Mouse (Mus musculus) erythroblast, embryonic 14.5 days (primary cell): ENCODE data around the gene Rad51b. TPM values are rescaled to one million over a fixed set of nuclear protein-coding genes. Genes with fewer than 3 reads are reported as not detected.

ENCODE experiments used
- H3K27me3 ChIP-seq: 2 replicates; pipeline ENCODE4 v1.6.1; 2012; ENCODE audit warnings: inconsistent platforms; ENCODE audit not compliant: control insufficient read depth
- H3K36me3 ChIP-seq: 2 replicates; pipeline ENCODE4 v1.6.1; 2012; ENCODE audit warnings: mild to moderate bottlenecking, inconsistent platforms; ENCODE audit not compliant: control insufficient read depth
- H3K4me1 ChIP-seq: 2 replicates; pipeline ENCODE4 v1.6.1; 2012; ENCODE audit warnings: inconsistent platforms; ENCODE audit not compliant: control insufficient read depth
- H3K4me3 ChIP-seq: replicated peaks from 2 replicates; pipeline ENCODE3; 2012; ENCODE audit warnings: moderate library complexity, mild to moderate bottlenecking, inconsistent platforms
- H3K9me3 ChIP-seq: 2 replicates; pipeline ENCODE4 v1.6.1; 2012; ENCODE audit warnings: low read length, inconsistent platforms, mixed read lengths; ENCODE audit not compliant: control insufficient read depth
- GATA1 ChIP-seq: IDR thresholded peaks from 2 replicates; pipeline ENCODE4 v1.6.1; 2012; ENCODE audit warnings: low read length, inconsistent platforms, mixed read lengths
- TAL1 ChIP-seq: IDR thresholded peaks from 3 replicates; pipeline ENCODE4 v1.6.1; 2012; ENCODE audit warnings: low read length, inconsistent platforms, mixed read lengths
- polyA plus RNA-seq: library from polyadenylated mRNA; stranded (reverse); fragments of >175 nt; gene quantifications from 2 replicates; pipeline ENCODE4 v1.2.3, GENCODE M21; 2012

Gene Rad51b
- polyA plus RNA-seq, 1 experiment = 0.06 TPM

DNA sequence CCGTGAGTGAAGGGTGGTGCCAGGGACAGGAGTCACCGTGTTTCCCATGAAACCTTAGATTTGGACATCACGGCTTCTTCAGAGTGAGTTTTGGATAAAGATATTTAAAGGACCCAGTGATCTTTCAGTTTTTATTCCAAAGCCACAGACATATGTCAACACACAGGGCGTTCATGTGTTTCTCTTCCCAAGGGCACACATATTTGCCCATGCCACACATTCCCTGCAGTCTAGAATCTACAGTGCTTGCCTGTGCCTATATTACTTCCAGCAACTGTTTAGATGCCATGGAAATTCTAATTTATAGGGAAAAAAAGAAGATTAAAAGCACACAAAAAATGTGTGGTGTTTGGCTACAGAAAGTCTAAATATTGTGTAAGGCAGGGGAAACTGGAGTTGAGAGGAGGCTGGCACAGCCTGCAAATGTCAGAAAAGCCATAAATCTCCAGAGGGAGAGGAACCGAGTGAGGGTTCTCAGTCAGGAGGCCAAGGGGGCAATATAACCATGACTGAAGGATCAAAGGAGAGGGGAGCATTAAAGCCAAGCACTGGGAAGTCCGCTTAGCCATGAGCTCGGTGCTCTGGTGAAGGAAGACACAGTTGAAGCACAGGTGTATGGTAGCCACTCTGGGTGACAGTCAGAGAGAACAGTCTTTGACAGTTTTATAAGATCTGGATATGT, 367.0 kb downstream of the Rad51b start:
- H3K27me3 ChIP-seq = no peaks in the 10 kb centered on the region
- TF ChIP-seq GATA1 = no peak
- no peak for TF ChIP-seq TAL1
- H3K36me3 ChIP-seq = no peaks in the 10 kb centered on the region
- H3K4me1 ChIP-seq = no peaks in the 10 kb centered on the region; the same call in 1 of the 2 replicates
- H3K4me3 ChIP-seq = no peak overlapping the region
- H3K9me3 ChIP-seq = no peaks in the 10 kb centered on the region

DNA sequence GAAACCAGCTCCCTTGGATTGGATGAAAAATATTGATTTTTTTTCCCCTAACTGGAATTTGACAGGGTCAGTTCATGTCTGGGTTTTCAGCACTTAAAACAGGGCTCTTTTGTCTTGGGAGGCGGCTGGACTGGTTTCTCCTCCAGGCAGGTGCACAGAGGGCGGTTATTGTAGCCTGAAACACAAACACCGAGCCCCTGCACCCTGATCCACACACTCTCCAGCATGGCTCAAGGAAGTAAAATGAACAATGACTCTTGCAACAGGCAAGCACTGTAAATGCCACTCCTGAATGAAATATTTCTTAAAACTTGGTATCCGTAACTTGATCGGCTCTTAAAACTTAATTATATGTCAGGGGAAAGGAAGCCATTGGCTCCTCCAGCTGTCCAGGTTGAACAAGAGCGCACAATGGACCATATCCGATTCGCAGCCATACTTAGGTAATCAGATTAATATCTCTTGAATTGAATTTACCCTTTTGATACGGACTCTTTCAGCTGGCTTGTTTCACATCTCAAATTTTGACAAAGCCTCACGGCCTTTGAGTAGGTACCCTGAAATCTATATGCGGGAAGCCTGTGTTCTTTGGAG, 377.9 kb downstream of the Rad51b start:
- no peak overlapping the region for H3K4me3 ChIP-seq
- no peaks in the 10 kb centered on the region for H3K4me1 ChIP-seq
- H3K36me3 ChIP-seq = no peaks in the 10 kb centered on the region
- H3K9me3 ChIP-seq = no peaks in the 10 kb centered on the region
- H3K27me3 ChIP-seq = no peaks in the 10 kb centered on the region
- TF ChIP-seq TAL1 = no peak
- TF ChIP-seq GATA1 = no peak

DNA sequence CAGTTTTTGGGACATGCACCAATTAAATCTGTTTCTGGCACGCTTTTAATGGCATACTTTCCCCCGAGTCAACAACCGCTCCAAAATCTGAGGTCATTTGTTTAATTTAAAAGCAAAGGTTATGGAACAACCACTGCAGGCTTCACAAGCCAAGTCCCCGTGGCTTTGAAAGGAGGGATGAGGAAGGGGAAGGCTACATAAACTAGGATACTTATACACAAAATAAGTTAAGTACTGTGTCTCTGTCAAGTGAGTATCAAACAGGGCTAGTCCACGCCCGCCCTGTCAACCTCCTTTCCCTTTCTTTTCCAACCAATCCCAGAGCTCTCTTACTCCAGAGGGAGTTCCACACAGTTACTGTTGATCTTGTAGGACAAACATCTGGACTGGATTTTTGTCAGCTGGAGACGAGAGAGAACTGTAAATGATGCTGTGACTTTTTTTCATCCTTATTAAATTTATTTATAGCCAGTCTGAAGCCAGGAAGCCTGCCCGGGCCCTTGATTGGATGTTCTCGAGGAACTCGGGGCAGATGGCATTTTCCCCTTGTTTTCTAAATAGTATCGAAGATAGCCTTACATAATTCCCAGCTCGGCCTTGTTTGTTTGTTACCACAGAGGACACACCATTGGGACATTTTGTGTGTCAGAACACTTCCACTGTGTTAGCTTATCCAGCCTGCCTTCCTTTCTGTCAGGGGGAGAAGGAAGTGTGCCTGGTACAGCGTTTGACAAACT, 378.5 kb downstream of the Rad51b start:
- no peaks in the 10 kb centered on the region for H3K4me1 ChIP-seq
- H3K9me3 ChIP-seq = no peaks in the 10 kb centered on the region
- no peak overlapping the region for H3K4me3 ChIP-seq
- no peak for TF ChIP-seq GATA1
- TF ChIP-seq TAL1 = no peak
- H3K36me3 ChIP-seq = no peaks in the 10 kb centered on the region
- H3K27me3 ChIP-seq = no peaks in the 10 kb centered on the region

DNA sequence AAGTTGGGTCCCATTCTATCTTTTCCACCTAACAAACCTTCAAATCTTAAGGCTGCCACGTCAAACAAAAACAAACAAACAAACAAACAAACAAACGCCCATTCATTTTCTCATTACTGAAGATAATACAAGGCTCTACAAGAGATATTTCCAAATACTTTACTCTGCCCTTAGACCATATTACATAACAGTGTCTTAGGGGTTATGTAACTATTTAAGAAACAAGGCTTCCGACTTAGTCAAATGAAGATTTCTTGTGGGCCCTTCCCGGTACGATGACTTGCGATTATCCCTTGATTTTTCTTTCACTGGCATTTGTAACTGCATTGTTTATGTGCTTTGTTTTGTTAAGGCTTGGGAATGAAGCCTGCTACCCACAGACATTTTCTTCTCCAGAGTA, 379.2 kb downstream of the Rad51b start:
- Histone ChIP-seq H3K4me3 (no peak overlapping the region), H3K4me1 (no peaks in the 10 kb centered on the region), H3K9me3 (no peaks in the 10 kb centered on the region), H3K36me3 (no peaks in the 10 kb centered on the region), H3K27me3 (no peaks in the 10 kb centered on the region)
- TF ChIP-seq GATA1 = no peak
- TF ChIP-seq TAL1 = no peak

DNA sequence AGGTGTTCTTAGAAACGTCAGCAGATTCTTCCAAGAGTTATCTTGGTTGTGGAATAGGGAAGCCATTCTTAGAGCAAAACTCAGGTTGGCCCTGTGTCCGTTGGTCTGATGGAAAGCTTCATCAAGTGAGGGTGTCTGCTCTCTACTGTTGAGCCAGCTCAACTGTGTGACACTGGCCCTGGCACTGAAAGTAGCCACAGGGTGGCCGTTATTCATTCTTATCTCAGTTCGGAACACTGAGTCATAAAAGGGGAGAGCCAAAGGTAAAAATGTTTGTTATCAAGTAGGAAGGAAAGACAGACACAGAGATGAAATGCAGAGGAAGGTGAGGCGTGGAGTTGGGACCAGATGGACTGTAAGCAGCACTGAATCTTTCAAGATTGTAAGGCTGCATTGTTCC, 379.8 kb downstream of the Rad51b start:
- H3K4me3 ChIP-seq = no peak overlapping the region
- H3K9me3 ChIP-seq = no peaks in the 10 kb centered on the region
- H3K4me1 ChIP-seq = no peaks in the 10 kb centered on the region
- no peaks in the 10 kb centered on the region for H3K36me3 ChIP-seq
- no peaks in the 10 kb centered on the region for H3K27me3 ChIP-seq
- TF ChIP-seq GATA1 (no peak), TAL1 (no peak)

DNA sequence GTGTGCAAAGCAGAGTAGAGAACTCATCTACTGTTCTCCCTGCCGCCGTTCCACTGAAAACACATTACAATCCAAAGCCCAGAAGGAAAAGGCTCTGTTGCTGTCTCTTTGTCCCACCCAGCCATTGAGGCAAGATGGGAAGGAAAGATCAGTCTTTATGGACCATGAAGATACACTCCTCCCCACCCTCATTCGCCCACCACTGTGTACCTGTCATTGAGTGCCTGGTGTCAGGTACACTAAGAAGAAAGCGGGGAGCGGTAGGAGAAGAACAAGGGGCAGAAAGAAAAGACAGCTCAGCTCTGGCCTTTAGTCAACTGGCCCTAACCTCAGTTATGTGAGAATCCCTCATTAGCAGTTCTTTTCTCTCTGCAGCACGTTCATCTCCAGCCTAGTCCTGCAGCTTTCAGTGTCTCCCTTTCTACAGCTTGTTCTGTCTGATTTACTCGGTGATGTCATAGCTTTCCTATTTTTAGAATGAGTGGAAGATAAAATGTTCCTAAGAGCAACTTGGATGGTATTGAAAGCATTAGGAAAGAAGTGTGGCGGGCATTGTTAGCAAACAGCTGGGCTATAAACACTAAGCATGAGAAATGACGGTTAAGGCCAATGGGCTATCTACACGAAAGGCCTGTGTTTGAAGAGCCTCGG, 382.3 kb downstream of the Rad51b start:
- no peaks in the 10 kb centered on the region for H3K36me3 ChIP-seq
- no peaks in the 10 kb centered on the region for H3K4me1 ChIP-seq
- H3K27me3 ChIP-seq = no peaks in the 10 kb centered on the region
- TF ChIP-seq GATA1 (no peak), TAL1 (no peak)
- H3K4me3 ChIP-seq = no peak overlapping the region
- H3K9me3 ChIP-seq = no peaks in the 10 kb centered on the region

DNA sequence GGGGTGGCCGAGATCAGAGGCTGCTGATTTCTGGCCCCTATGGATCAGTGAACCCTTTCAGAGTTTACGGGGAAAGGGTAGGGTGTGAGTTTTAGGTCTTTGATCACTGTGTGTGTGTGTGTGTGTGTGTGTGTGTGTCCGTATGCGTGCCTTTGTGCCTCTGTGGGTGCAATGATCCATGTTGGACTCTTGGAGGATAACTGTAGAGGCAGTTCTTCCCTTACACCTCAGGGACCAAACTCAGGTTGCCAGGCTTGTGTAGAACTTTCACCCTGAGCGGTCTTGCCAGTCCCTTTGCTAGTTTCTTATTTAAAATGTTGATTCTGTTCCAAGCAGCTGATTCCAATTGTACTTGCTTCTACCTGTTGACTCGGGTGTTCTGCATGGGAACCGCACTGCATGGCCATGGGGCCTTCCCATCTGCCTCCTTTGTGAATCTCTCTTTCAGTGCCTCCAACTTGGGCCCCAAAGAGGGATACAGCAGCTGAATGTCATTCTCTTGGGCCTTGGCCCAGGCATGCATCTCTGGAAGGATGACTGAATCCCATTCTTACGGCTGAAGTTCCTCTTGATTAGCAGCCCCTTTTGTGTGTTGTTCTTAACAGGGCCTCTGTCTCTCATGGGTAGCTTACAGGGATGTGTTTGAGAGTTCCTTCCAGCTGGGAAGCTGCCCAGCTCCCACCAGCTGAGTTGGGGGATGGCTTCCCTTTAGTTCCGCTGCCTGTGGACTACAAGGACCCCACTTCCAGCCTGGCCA, 383.0 kb downstream of the Rad51b start:
- TF ChIP-seq GATA1 = no peak
- TF ChIP-seq TAL1 = no peak
- Histone ChIP-seq H3K36me3 (no peaks in the 10 kb centered on the region), H3K4me1 (no peaks in the 10 kb centered on the region), H3K9me3 (no peaks in the 10 kb centered on the region), H3K27me3 (no peaks in the 10 kb centered on the region), H3K4me3 (no peak overlapping the region)

DNA sequence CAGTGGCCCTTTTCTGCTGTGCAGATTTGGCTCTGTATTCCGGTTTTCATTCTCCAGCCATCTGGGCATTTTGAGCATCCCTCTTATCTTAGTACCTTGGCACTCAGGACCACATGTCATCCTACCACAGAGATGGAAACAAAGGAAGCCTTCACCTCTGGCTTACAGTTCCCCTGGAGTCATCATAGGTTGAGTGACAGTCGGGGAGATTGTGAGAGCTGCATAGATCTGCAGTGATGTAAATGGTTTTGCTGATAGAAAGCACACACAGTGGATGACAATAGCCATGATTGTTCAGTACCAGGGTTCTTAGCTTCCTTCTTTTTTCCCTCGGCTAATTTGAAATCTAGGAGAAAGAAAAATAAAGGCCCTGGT, 383.6 kb downstream of the Rad51b start:
- Histone ChIP-seq H3K27me3 (no peaks in the 10 kb centered on the region), H3K4me1 (no peaks in the 10 kb centered on the region), H3K9me3 (no peaks in the 10 kb centered on the region), H3K4me3 (no peak overlapping the region), H3K36me3 (no peaks in the 10 kb centered on the region)
- no peak for TF ChIP-seq GATA1
- TF ChIP-seq TAL1 = no peak
